Mouse (Mus musculus) stomach, postnatal 0 days (tissue): Measurements from ENCODE around the gene Gm11492.

Source experiments
- CTCF ChIP-seq: IDR thresholded peaks from 2 replicates; pipeline ENCODE4 v1.5.1; 2016; ENCODE audit warnings: antibody characterized with exemption, low read depth, mild to moderate bottlenecking, moderate library complexity
- EP300 ChIP-seq: optimal IDR thresholded peaks from 2 replicates; pipeline ENCODE3; 2016; ENCODE audit warnings: antibody characterized with exemption

- TF ChIP-seq CTCF (no peak), EP300 (no peak)
These were observed 5.0 kb downstream of the Gm11492 start for GRCm38 (mm10) chr11:87571361-87571950.
